Mouse (Mus musculus): ENCODE measurements around the gene Adprm. TPM values are rescaled to one million over a fixed set of nuclear protein-coding genes. Genes with fewer than 3 reads are reported as not detected.
A peak's percentile ranks its signal among the peaks of the same experiment; 100 is the strongest.

The Adprm gene
- total and polyA plus RNA-seq, 3 experiments = 31.2 to 53.8 (median 43.4) TPM

- H3K36me3 ChIP-seq (replicated peaks in 1 of 2; ENCODE audit: control insufficient read depth in 1 of 2, insufficient read depth in 1 of 2, low read length in 1 of 2) = no peaks in the 10 kb centered on the region
- no peak for TF ChIP-seq ELF1 (IDR thresholded peaks at IDR 0.05; ENCODE audit: low read depth, low read length)
- no peak for TF ChIP-seq HCFC1 (IDR thresholded peaks at IDR 0.05; ENCODE audit: low read depth, low read length)
- TF ChIP-seq RCOR1 (conservative IDR thresholded peaks at IDR 0.05; ENCODE audit: low read depth, low read length) = no peak
- TF ChIP-seq MAX (IDR thresholded peaks at IDR 0.05; ENCODE audit: low read length) = no peak
- no peak for TF ChIP-seq POLR2A (IDR thresholded peaks at IDR 0.05; ENCODE audit: low read depth, low read length)
- TF ChIP-seq ZC3H11A (IDR thresholded peaks at IDR 0.05; ENCODE audit: low read depth, low read length) = no peak
- no peak for TF ChIP-seq IRF4 (IDR thresholded peaks at IDR 0.05; ENCODE audit: low read depth, low read length)
- DNase-seq (ENCODE audit: extremely low read depth) = no peak
- dilution Hi-C loops (cut with MboI; ENCODE audit: extremely low pct_ligation_motif_present, extremely low pct_unique_long_range_greater_than_20kb, low sequenced_read_pairs) = no loop called here
- peaks cover 49% of the 10 kb centered on the region for H3K27me3 ChIP-seq (replicated peaks)
- no peak overlapping the region for H3K4me3 ChIP-seq (replicated peaks in 1 of 3; ENCODE audit: low read depth in 2 of 3, low read length in 2 of 3, poor library complexity in 1 of 3)
- no peaks in the 10 kb centered on the region for H3K79me2 ChIP-seq (replicated peaks; ENCODE audit: control insufficient read depth, extremely low read depth, insufficient read depth, poor library complexity, severe bottlenecking)
- H3K9me3 ChIP-seq (replicated peaks; ENCODE audit: low read length) = no peaks in the 10 kb centered on the region
- no peak overlapping the region for H3K4me2 ChIP-seq (ENCODE audit: insufficient read depth, low read depth, poor library complexity, severe bottlenecking)
- no peak overlapping the region for H3K9ac ChIP-seq (ENCODE audit: insufficient read depth, low read depth)
- in situ Hi-C loops (cut with MboI; ENCODE audit: low pct_ligation_motif_present, low pct_unique_long_range_greater_than_20kb, low sequenced_read_pairs) = loop anchor here (5.0 kb wide), 1 partner anchor 55 kb away; the partner anchor contains the start of gene Tmem220
- H3K4me1 ChIP-seq (ENCODE audit: control insufficient read depth in 1 of 2, insufficient read depth in 2 of 2) = peaks cover 8 to 27% of the 10 kb centered on the region in 2 experiments
- H3K27ac ChIP-seq (ENCODE audit: insufficient read depth, low read depth) = no peak overlapping the region
Measured at GRCm38 (mm10) chr11:67082188-67082587, 29.8 kb upstream of the Adprm start.

- Histone ChIP-seq H3K4me2 (ENCODE audit: insufficient read depth, low read depth, poor library complexity, severe bottlenecking) (peak overlapping the region; percentile 86), H3K79me2 (replicated peaks; ENCODE audit: control insufficient read depth, extremely low read depth, insufficient read depth, poor library complexity, severe bottlenecking) (no peaks in the 10 kb centered on the region), H3K9me3 (replicated peaks; ENCODE audit: low read length) (no peaks in the 10 kb centered on the region), H3K27ac (ENCODE audit: insufficient read depth, low read depth) (no peak overlapping the region), H3K4me3 (replicated peaks in 1 of 3; ENCODE audit: low read depth in 2 of 3, low read length in 2 of 3, poor library complexity in 1 of 3) (no peak overlapping the region), H3K9ac (ENCODE audit: insufficient read depth, low read depth) (no peak overlapping the region), H3K36me3 (replicated peaks in 1 of 2; ENCODE audit: control insufficient read depth in 1 of 2, insufficient read depth in 1 of 2, low read length in 1 of 2) (no peaks in the 10 kb centered on the region), H3K4me1 (ENCODE audit: control insufficient read depth in 1 of 2, insufficient read depth in 2 of 2) (peaks cover 8 to 27% of the 10 kb centered on the region in 2 experiments), H3K27me3 (replicated peaks) (peaks cover 50% of the 10 kb centered on the region)
- in situ Hi-C loops (cut with MboI; ENCODE audit: low pct_ligation_motif_present, low pct_unique_long_range_greater_than_20kb, low sequenced_read_pairs) (loop anchor here (5.0 kb wide), 1 partner anchor 54 kb away; the partner anchor contains the start of gene Tmem220), dilution Hi-C loops (cut with MboI; ENCODE audit: extremely low pct_ligation_motif_present, extremely low pct_unique_long_range_greater_than_20kb, low sequenced_read_pairs) (no loop called here)
- peak; percentile 84 for TF ChIP-seq SIN3A (IDR thresholded peaks at IDR 0.05; ENCODE audit: low read length)
- TF ChIP-seq MXI1 (IDR thresholded peaks at IDR 0.05; ENCODE audit: low read depth, low read length) = peak; percentile 69; the same call in 1 of the 2 replicates
- no peak for TF ChIP-seq ZNF384 (IDR thresholded peaks at IDR 0.05; ENCODE audit: low read depth, low read length)
- peak; percentile 88 for DNase-seq (ENCODE audit: extremely low read depth)
Measured at GRCm38 (mm10) chr11:67081125-67081649, 28.8 kb upstream of the Adprm start.

- Histone ChIP-seq H3K36me3 (replicated peaks in 1 of 2; ENCODE audit: control insufficient read depth in 1 of 2, insufficient read depth in 1 of 2, low read length in 1 of 2) (no peaks in the 10 kb centered on the region), H3K79me2 (replicated peaks; ENCODE audit: control insufficient read depth, extremely low read depth, insufficient read depth, poor library complexity, severe bottlenecking) (no peaks in the 10 kb centered on the region), H3K4me3 (replicated peaks in 1 of 3; ENCODE audit: low read depth in 2 of 3, low read length in 2 of 3, poor library complexity in 1 of 3) (no peak overlapping the region), H3K27ac (ENCODE audit: insufficient read depth, low read depth) (no peak overlapping the region), H3K9me3 (replicated peaks; ENCODE audit: low read length) (no peaks in the 10 kb centered on the region), H3K4me2 (ENCODE audit: insufficient read depth, low read depth, poor library complexity, severe bottlenecking) (peak overlapping the region; percentile 86), H3K4me1 (ENCODE audit: control insufficient read depth in 1 of 2, insufficient read depth in 2 of 2) (peaks cover 8 to 27% of the 10 kb centered on the region in 2 experiments), H3K9ac (ENCODE audit: insufficient read depth, low read depth) (no peak overlapping the region), H3K27me3 (replicated peaks) (peaks cover 53% of the 10 kb centered on the region)
- dilution Hi-C loops (cut with MboI; ENCODE audit: extremely low pct_ligation_motif_present, extremely low pct_unique_long_range_greater_than_20kb, low sequenced_read_pairs) (no loop called here), in situ Hi-C loops (cut with MboI; ENCODE audit: low pct_ligation_motif_present, low pct_unique_long_range_greater_than_20kb, low sequenced_read_pairs) (loop anchor here (5.0 kb wide), 1 partner anchor 53 kb away; the partner anchor contains the start of gene Tmem220)
- DNase-seq (ENCODE audit: extremely low read depth) = peak; percentile 74
- TF ChIP-seq MAFK (IDR thresholded peaks at IDR 0.05; ENCODE audit: insufficient replicate concordance, low read length) (no peak), CHD2 (IDR thresholded peaks at IDR 0.05; ENCODE audit: low read length) (no peak), NELFE (IDR thresholded peaks at IDR 0.05; ENCODE audit: low read depth, low read length) (no peak), POLR2A (IDR thresholded peaks at IDR 0.05; ENCODE audit: low read depth, low read length) (no peak), CHD1 (IDR thresholded peaks at IDR 0.05; ENCODE audit: low read depth, low read length) (no peak), IRF4 (IDR thresholded peaks at IDR 0.05; ENCODE audit: low read depth, low read length) (no peak), USF1 (IDR thresholded peaks at IDR 0.05; ENCODE audit: low read depth, low read length) (no peak), RAD21 (IDR thresholded peaks at IDR 0.05; ENCODE audit: low read depth, low read length) (peak; percentile 26), MXI1 (IDR thresholded peaks at IDR 0.05; ENCODE audit: low read depth, low read length) (no peak), HCFC1 (IDR thresholded peaks at IDR 0.05; ENCODE audit: low read depth, low read length) (no peak), EP300 (IDR thresholded peaks at IDR 0.05; ENCODE audit: low read length) (no peak), ZMIZ1 (IDR thresholded peaks at IDR 0.05; ENCODE audit: low read depth, low read length) (no peak), MYC (IDR thresholded peaks at IDR 0.05; ENCODE audit: low read depth, low read length) (no peak), ZKSCAN1 (IDR thresholded peaks at IDR 0.05; ENCODE audit: borderline replicate concordance, low read depth, low read length) (no peak), CTCF (conservative IDR thresholded peaks at IDR 0.05 in 1 of 2, IDR thresholded peaks at IDR 0.05 in 1 of 2; ENCODE audit: low read depth in 2 of 2, low read length in 2 of 2) (peak; percentile 82 to 97), JUN (IDR thresholded peaks at IDR 0.05; ENCODE audit: insufficient read depth, low read depth, low read length) (no peak), BHLHE40 (IDR thresholded peaks at IDR 0.05; ENCODE audit: low read depth, low read length) (no peak), PAX5 (IDR thresholded peaks at IDR 0.05; ENCODE audit: low read length) (no peak), ETS1 (conservative IDR thresholded peaks at IDR 0.05; ENCODE audit: low read depth, low read length) (no peak), SMC3 (IDR thresholded peaks at IDR 0.05; ENCODE audit: low read depth, low read length) (peak; percentile 63)
Measured at GRCm38 (mm10) chr11:67080168-67080567, 27.8 kb upstream of the Adprm start.

Data from CH12.LX (cell line).